Mouse (Mus musculus) stomach, embryonic 16.5 days (tissue): ENCODE results near the gene Mrpl54. TPM values are rescaled to one million over a fixed set of nuclear protein-coding genes. Genes with fewer than 3 reads are reported as not detected.
A peak's percentile ranks its signal among the peaks of the same experiment; 100 is the strongest.

Source experiments
- ATAC-seq: fragments of 200-750 bp; cut with Nextera tagmentation; 2 replicates; pipeline ENCODE4 v1.8.0; 2017; ENCODE audit warnings: moderate number of reproducible peaks, moderate TSS enrichment; ENCODE audit not compliant: insufficient read depth, low FRiP score
- H3K27ac ChIP-seq: fragments of 300-500 bp; sonication (generic); 2 replicates; pipeline ENCODE4 v1.5.1; 2014; ENCODE audit warnings: low read length
- H3K27me3 ChIP-seq: fragments of 300-500 bp; sonication (generic); 2 replicates; pipeline ENCODE4 v1.6.1; 2014; ENCODE audit warnings: low read length, control low read depth, mixed read lengths; ENCODE audit not compliant: control insufficient read depth, insufficient read depth
- H3K36me3 ChIP-seq: fragments of 300-500 bp; sonication (generic); 2 replicates; pipeline ENCODE4 v1.6.1; 2014; ENCODE audit warnings: low read length; ENCODE audit not compliant: control insufficient read depth, insufficient read depth
- H3K4me1 ChIP-seq: fragments of 300-500 bp; sonication (generic); 2 replicates; pipeline ENCODE4 v1.6.1; 2014; ENCODE audit warnings: low read length, control low read depth, mixed read lengths; ENCODE audit not compliant: control insufficient read depth, insufficient read depth
- H3K4me2 ChIP-seq: fragments of 300-500 bp; sonication (generic); 2 replicates; pipeline ENCODE4 v1.6.1; 2014; ENCODE audit warnings: low read depth, low read length, mixed read lengths
- H3K4me3 ChIP-seq: fragments of 300-500 bp; sonication (generic); replicated peaks from 2 replicates; pipeline ENCODE4 v1.5.1; 2014; ENCODE audit warnings: mild to moderate bottlenecking, low read length
- H3K9ac ChIP-seq: fragments of 300-500 bp; sonication (generic); 2 replicates; pipeline ENCODE4 v1.6.1; 2014; ENCODE audit warnings: low read length
- H3K9me3 ChIP-seq: fragments of 300-500 bp; sonication (generic); replicated peaks from 2 replicates; pipeline ENCODE4 v1.6.1; 2016; ENCODE audit warnings: low read length, control low read depth; ENCODE audit not compliant: control insufficient read depth
- WGBS: fragments of 180-500 bp; shearing (Covaris S2); extraction: QIAGEN DNeasy Blood & Tissue Kit; methylation state at CpG from one replicate; pipeline ENCODE4 v1.1.7; 2014; 5-methylcytosine and 5-hydroxymethylcytosine counted together
- polyA plus RNA-seq: library from polyadenylated mRNA; unstranded; fragments of >200 nt; fragmentation: Nextera tagmentation; extraction: Ambion mirVana; gene quantifications from 2 replicates; pipeline ENCODE4 v1.2.1, GENCODE M21; 2015

The Mrpl54 gene
- polyA plus RNA-seq, 1 experiment from 2014 or later: 220 TPM

DNA sequence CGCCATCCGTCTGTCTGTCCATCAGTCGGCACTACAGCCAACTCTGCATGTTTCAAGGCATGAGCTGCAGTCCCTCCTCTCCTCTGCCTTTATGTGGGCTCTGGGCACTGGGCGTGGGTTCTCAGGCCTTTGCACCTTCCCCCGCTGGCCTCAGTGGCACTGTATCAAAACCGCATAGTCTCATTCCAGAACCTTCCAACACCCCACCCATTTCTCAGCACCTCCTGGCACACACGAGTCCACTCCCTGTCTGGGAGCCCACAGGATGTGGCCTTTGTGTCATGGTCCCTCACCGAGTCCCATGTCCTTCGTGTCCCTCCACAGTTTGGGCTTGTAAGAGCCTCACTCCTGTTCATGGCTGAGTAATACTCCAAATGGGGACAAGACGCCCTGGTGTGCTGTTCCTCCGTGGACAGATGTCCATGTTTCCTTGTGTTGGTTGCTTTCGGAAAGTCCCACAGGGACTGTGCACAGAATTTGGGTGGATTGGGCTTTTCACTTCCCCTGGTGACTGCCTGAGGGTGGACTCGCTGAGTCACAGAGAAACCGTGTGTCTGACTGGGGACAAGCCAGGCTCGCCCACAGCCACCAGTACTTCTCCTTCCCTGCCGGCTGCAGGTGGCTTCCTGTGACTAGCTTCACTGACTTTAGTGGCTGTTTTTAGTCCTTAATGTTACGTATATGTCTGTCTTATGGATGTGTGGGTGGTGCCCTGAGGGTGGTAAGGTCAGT, 31.8 kb upstream of the Mrpl54 start:
- Histone ChIP-seq H3K27me3 (no peaks in the 10 kb centered on the region), H3K4me1 (peaks cover 51% of the 10 kb centered on the region), H3K9me3 (no peaks in the 10 kb centered on the region), H3K27ac (peak overlapping the region; percentile 73; the same call in 1 of the 2 replicates), H3K4me2 (no peak overlapping the region), H3K4me3 (no peak overlapping the region), H3K36me3 (no peaks in the 10 kb centered on the region), H3K9ac (no peak overlapping the region)
- WGBS: 91% methylated on average over 17 of the region's 17 CpGs
- no peak for ATAC-seq

DNA sequence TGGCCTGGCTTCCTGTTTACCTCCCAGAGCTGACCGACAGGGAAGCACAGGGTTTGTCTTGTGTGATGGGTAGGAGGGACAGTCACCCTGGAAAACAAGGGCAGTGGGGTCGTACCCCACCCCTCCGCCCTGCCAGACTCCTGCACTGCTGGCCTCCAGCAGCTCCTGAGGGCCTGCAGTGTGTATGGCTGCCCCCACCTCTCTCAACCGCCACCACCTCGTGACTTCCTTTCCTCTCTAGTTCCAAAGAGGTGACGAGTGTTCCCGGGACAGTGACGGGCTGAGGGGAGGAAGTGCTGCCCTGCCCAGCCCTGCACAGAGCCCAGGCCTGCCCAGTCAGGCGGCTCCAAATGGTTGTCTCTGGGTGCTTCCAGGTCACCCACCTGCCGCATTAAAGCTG, 31.1 kb upstream of the Mrpl54 start:
- Histone ChIP-seq H3K4me2 (no peak overlapping the region), H3K27ac (peak overlapping the region; percentile 73), H3K36me3 (no peaks in the 10 kb centered on the region), H3K9me3 (no peaks in the 10 kb centered on the region), H3K4me3 (no peak overlapping the region), H3K9ac (peak overlapping the region; percentile 31; the same call in 1 of the 2 replicates), H3K4me1 (peaks cover 45% of the 10 kb centered on the region), H3K27me3 (no peaks in the 10 kb centered on the region)
- no peak for ATAC-seq
- WGBS: 47% methylated on average over 10 of the region's 10 CpGs

DNA sequence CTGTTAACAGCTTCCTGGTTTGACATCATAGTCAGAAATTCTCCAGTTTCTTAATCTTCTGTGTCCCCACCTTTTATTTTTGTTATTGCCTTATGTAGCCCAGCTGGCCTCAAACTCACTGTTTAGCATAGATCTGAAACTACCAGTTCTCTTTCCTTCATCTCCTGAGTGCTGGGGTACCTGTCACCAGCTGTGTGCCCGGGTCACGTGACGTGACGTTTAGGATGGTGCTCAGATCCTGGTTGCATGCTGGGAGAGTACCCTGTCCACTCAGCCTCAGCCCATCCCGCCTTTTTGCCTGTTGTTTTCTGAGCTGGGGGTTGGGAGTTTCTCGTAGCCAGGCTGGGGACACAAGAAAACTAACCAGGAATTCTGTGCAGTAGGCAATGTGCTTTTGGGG, 30.5 kb upstream of the Mrpl54 start:
- H3K36me3 ChIP-seq: no peaks in the 10 kb centered on the region
- WGBS: 73% methylated on average over 6 of the region's 6 CpGs
- no peaks in the 10 kb centered on the region for H3K27me3 ChIP-seq
- no peaks in the 10 kb centered on the region for H3K9me3 ChIP-seq
- H3K4me3 ChIP-seq: no peak overlapping the region
- peaks cover 39% of the 10 kb centered on the region for H3K4me1 ChIP-seq
- H3K27ac ChIP-seq: peak overlapping the region; percentile 73
- peak overlapping the region; percentile 31; the same call in 1 of the 2 replicates for H3K9ac ChIP-seq
- no peak overlapping the region for H3K4me2 ChIP-seq
- no peak for ATAC-seq

DNA sequence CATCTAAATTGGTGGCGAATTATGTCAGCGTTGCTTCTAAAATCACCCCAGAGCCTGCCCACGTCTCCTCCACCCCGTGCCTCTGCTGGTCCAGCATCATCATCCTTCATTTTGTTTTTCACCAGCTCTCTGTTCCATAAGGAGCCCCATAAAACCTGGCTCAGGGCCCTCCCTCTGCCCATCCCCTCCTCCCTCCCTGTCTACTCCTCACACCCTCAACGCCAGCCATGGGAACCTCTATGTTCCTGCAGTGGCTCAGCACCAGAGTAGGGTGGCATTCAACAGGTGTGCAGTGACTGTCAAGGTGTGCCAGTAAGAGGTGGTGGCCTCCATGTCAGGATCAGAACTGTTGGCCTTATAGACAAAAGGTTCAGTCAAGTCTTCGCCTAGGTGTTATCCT, 28.5 kb upstream of the Mrpl54 start:
- no peaks in the 10 kb centered on the region for H3K36me3 ChIP-seq
- peaks cover 39% of the 10 kb centered on the region for H3K4me1 ChIP-seq
- 89% methylated on average over 6 of the region's 6 CpGs for WGBS
- no peak overlapping the region for H3K4me2 ChIP-seq
- H3K9ac ChIP-seq: no peak overlapping the region; the same call in 1 of the 2 replicates
- H3K4me3 ChIP-seq: no peak overlapping the region
- no peaks in the 10 kb centered on the region for H3K9me3 ChIP-seq
- no peaks in the 10 kb centered on the region for H3K27me3 ChIP-seq
- H3K27ac ChIP-seq: no peak overlapping the region
- ATAC-seq: no peak

DNA sequence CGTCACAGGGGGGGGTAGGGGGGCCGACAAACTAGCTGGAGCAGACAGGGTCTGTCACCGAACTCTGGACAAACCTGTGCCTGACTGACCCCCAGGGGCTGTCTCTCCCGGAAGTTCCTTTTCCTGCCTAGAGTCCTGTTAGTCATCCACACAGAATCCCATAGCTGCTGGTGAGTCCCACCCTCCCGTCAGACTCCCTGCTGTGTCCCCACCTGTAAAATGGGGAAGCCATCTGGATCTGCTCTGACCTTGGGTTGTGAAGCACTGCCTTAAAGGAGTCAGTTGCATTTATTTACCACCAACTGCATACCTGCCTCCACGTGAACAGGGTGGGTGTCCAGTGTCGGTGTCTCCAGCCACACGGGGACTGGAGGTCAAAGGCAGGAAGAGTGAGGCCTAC, 27.7 kb upstream of the Mrpl54 start:
- peaks cover 36% of the 10 kb centered on the region for H3K4me1 ChIP-seq
- 48% methylated on average over 8 of the region's 8 CpGs for WGBS
- no peak overlapping the region for H3K27ac ChIP-seq
- peak overlapping the region; percentile 97 for H3K4me2 ChIP-seq
- H3K36me3 ChIP-seq: no peaks in the 10 kb centered on the region
- no peaks in the 10 kb centered on the region for H3K27me3 ChIP-seq
- H3K9ac ChIP-seq: peak overlapping the region; percentile 86
- ATAC-seq: no peak
- H3K9me3 ChIP-seq: no peaks in the 10 kb centered on the region
- peak overlapping the region; percentile 91 for H3K4me3 ChIP-seq

GRCm38 (mm10) chr10:81293334-81294030, 26.7 kb upstream of the Mrpl54 start:
- H3K9me3 ChIP-seq: no peaks in the 10 kb centered on the region
- no peaks in the 10 kb centered on the region for H3K36me3 ChIP-seq
- ATAC-seq: no peak
- peak overlapping the region; percentile 86 for H3K9ac ChIP-seq
- WGBS: 3% methylated on average over 25 of the region's 25 CpGs
- H3K27me3 ChIP-seq: no peaks in the 10 kb centered on the region
- H3K4me1 ChIP-seq: peaks cover 36% of the 10 kb centered on the region
- peak overlapping the region; percentile 91 for H3K4me3 ChIP-seq
- peak overlapping the region; percentile 87 for H3K27ac ChIP-seq
- H3K4me2 ChIP-seq: peak overlapping the region; percentile 97

DNA sequence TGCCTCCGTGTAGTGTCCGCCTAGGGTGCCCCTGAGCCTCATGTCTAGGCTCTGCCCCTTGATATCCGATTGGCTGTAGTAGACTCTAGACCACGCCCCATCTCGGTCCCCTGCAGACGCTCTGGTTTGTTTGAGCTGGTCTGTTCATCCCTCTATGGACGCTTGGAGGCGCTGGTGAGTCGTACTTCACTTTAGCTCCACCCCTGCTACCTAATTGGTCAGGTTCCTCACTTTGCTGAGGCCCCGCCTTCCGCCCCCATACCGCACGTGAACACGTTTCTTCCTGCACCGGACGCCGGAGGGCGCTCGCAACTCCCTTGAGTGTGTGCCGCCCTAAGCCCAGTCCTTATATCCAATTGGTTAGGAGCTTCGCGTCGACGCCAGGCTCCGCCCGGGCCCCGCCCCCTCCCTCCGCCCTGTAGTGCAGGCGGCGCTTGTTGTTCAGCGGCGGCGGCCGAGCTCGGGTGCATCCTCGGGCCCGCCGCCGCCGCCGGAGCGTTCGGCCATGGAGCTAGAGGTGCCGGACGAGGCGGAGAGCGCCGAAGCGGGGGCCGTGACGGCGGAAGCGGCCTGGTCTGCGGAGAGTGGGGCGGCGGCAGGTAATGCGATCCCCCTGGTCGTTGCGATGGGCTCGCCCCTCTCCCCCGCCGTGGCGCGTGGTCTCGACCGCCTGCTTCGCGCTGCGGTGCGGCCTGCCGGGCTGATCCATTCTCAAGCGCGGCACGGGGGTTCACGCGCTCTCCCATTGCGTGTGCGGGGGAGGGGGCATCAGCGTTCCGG, 26.0 kb upstream of the Mrpl54 start, which contains the start of gene Pip5k1c:
Pip5k1c (plus strand) TSS at position 410 of the 780 bp plus-strand sequence.
- Histone ChIP-seq H3K27ac (peak within 1 kb of the TSS; percentile 94), H3K4me2 (peak within 1 kb of the TSS; percentile 97), H3K36me3 (no peaks in the 10 kb centered on the region), H3K4me1 (peaks cover 42% of the 10 kb centered on the region), H3K9ac (peak within 1 kb of the TSS; percentile 86), H3K9me3 (no peaks in the 10 kb centered on the region), H3K27me3 (no peaks in the 10 kb centered on the region), H3K4me3 (peak within 1 kb of the TSS; percentile 91)
- ATAC-seq: peak; percentile 92
- WGBS: 1% methylated on average over 77 of the region's 80 CpGs

GRCm38 (mm10) chr10:81291511-81292104, 24.9 kb upstream of the Mrpl54 start, which contains the start of gene Tjp3:
Gene Tjp3 (minus strand): TSS chr10:81291581.
- ATAC-seq: no peak
- H3K4me3 ChIP-seq: peak within 1 kb of the TSS; percentile 47
- WGBS: 58% methylated on average over 9 of the region's 9 CpGs
- peak within 1 kb of the TSS; percentile 94 for H3K27ac ChIP-seq
- H3K27me3 ChIP-seq: no peaks in the 10 kb centered on the region
- H3K4me2 ChIP-seq: peak within 1 kb of the TSS; percentile 45
- no peaks in the 10 kb centered on the region for H3K36me3 ChIP-seq
- peaks cover 37% of the 10 kb centered on the region for H3K4me1 ChIP-seq
- H3K9ac ChIP-seq: peak within 1 kb of the TSS; percentile 66
- H3K9me3 ChIP-seq: no peaks in the 10 kb centered on the region
